Mouse (Mus musculus) heart, embryonic 11.5 days (tissue): ENCODE measurements around the gene Snrk. TPM values are rescaled to one million over a fixed set of nuclear protein-coding genes. Genes with fewer than 3 reads are reported as not detected.

Source experiments
- ATAC-seq: fragments of 200-750 bp; cut with Nextera tagmentation; replicated peaks from 2 replicates; pipeline ENCODE4 v1.8.0; 2017; ENCODE audit warnings: moderate library complexity; ENCODE audit not compliant: insufficient number of reproducible peaks, low FRiP score, low TSS enrichment
- H3K27ac ChIP-seq: fragments of 300-500 bp; sonication (generic); 2 replicates; pipeline ENCODE4 v1.5.1; 2014; ENCODE audit warnings: mild to moderate bottlenecking, low read depth, low read length
- H3K27me3 ChIP-seq: fragments of 300-500 bp; sonication (generic); 2 replicates; pipeline ENCODE4 v1.6.1; 2014; ENCODE audit warnings: mild to moderate bottlenecking, low read length, mixed read lengths; ENCODE audit not compliant: control insufficient read depth, insufficient read depth
- H3K36me3 ChIP-seq: fragments of 300-500 bp; sonication (generic); 2 replicates; pipeline ENCODE4 v1.6.1; 2014; ENCODE audit warnings: mild to moderate bottlenecking, low read length, moderate library complexity, mixed read lengths; ENCODE audit not compliant: control insufficient read depth, insufficient read depth
- H3K4me1 ChIP-seq: fragments of 300-500 bp; sonication (generic); 2 replicates; pipeline ENCODE4 v1.6.1; 2014; ENCODE audit warnings: low read length; ENCODE audit not compliant: control insufficient read depth, insufficient read depth
- H3K4me2 ChIP-seq: fragments of 300-500 bp; sonication (generic); 2 replicates; pipeline ENCODE4 v1.6.1; 2014; ENCODE audit warnings: mild to moderate bottlenecking, moderate library complexity
- H3K4me3 ChIP-seq: fragments of 300-500 bp; sonication (generic); 2 replicates; pipeline ENCODE4 v1.5.1; 2014; ENCODE audit warnings: low read depth, low read length
- H3K9ac ChIP-seq: fragments of 300-500 bp; sonication (generic); 2 replicates; pipeline ENCODE4 v1.6.1; 2014; ENCODE audit warnings: mild to moderate bottlenecking, low read depth, low read length, moderate library complexity
- H3K9me3 ChIP-seq: fragments of 300-500 bp; sonication (generic); replicated peaks from 2 replicates; pipeline ENCODE4 v1.6.1; 2016; ENCODE audit warnings: low read length; ENCODE audit not compliant: control insufficient read depth
- WGBS: fragments of 180-500 bp; shearing (Covaris S2); extraction: QIAGEN DNeasy Blood & Tissue Kit; methylation state at CpG from one replicate; pipeline ENCODE4 v1.1.7; 2014; ENCODE audit not compliant: insufficient replicate concordance; 5-methylcytosine and 5-hydroxymethylcytosine counted together
- polyA plus RNA-seq: library from polyadenylated mRNA; unstranded; fragments of >200 nt; fragmentation: Nextera tagmentation; extraction: Ambion mirVana; gene quantifications from 2 replicates; pipeline ENCODE4 v1.2.1, GENCODE M21; 2014

Gene Snrk
- polyA plus RNA-seq, 1 experiment from 2014 or later = 30.6 TPM

DNA sequence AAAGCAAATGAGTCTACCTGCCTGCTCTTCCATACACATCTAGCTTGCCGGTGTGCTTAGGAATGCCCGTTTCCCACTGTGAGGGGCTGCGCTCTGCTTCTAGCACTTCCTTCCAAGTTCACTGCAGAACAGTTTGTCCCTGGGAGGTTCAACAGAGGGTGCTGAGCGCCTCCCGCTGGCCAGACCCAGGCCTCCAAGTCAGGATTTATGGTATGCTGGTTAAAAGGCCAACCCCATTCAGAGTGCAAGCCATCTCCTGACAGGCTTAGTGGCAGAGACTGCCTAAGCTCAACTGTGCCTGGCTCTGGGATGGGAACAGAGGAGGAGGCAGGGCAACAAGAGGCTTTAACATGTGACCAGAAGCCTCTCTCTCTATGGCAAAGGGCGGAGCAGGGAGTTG, 82.2 kb downstream of the Snrk start:
- WGBS = 28% methylated on average over 6 of the region's 6 CpGs
- Histone ChIP-seq H3K9me3 (no peaks in the 10 kb centered on the region), H3K4me1 (peaks cover 40% of the 10 kb centered on the region), H3K4me2 (no peak overlapping the region), H3K4me3 (no peak overlapping the region), H3K9ac (no peak overlapping the region), H3K27ac (no peak overlapping the region), H3K36me3 (no peaks in the 10 kb centered on the region), H3K27me3 (no peaks in the 10 kb centered on the region)
- no peak for ATAC-seq

DNA sequence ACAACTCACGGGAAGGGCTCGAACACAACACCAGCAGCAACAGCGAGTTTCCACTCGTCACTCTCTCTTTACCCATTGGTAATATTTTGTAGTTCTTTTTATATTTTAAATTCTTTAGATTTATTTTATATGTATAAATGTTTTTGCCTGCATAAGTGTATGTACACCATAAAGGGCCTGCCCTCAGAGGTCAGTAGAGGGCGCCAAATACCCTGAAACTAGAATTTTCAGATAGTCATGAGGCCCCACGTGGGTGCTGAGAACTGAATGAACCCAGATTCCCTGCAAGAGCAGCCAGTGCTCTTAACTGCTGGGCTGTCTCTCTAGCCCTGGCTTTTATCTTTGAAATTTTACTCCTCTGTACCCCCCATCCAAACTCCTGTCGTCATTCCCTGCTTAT, 87.4 kb downstream of the Snrk start:
- H3K9ac ChIP-seq = no peak overlapping the region
- no peak overlapping the region for H3K4me2 ChIP-seq
- WGBS = 63% methylated on average over 7 of the region's 7 CpGs
- no peaks in the 10 kb centered on the region for H3K36me3 ChIP-seq
- H3K4me3 ChIP-seq = no peak overlapping the region
- H3K27ac ChIP-seq = no peak overlapping the region
- H3K9me3 ChIP-seq = no peaks in the 10 kb centered on the region
- H3K4me1 ChIP-seq = peaks cover 22% of the 10 kb centered on the region
- ATAC-seq = no peak
- H3K27me3 ChIP-seq = no peaks in the 10 kb centered on the region

DNA sequence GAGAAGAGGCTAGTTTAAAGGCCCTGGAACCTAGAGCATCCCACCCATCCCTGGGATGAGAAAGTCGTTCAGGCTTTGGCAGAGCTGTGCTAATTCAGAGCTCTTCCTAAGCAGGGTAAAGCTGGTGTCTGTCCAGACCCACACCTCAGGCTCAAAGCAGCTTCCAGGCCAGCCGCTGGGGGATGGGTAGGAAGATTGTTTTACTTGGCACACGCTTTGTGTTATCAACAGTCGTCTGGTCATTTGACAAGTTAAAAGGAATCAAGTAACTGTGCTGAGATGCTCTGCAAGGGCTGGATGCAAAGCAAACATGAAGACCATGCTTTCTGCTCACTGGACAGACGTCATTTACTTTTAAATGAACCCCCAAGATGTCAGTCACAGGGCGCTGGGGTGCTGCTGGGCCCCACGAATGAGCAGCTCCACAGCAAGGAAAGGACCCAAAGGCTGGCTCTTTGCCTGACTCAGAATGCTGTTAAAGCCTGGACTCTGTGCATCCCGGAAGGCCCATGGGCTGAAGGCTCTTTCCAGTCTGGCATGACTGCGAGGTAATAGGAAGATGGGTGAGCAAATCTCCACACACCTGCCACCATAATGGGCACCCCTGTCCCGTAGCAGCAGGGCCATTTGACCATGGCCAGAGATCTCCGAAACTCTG, 88.6 kb downstream of the Snrk start:
- Histone ChIP-seq H3K9ac (no peak overlapping the region), H3K4me3 (no peak overlapping the region), H3K4me2 (no peak overlapping the region), H3K27ac (no peak overlapping the region), H3K36me3 (no peaks in the 10 kb centered on the region), H3K4me1 (peaks cover 20% of the 10 kb centered on the region), H3K27me3 (no peaks in the 10 kb centered on the region), H3K9me3 (no peaks in the 10 kb centered on the region)
- peak; percentile 57; the same call in 1 of the 2 replicates for ATAC-seq
- 37% methylated on average over 11 of the region's 11 CpGs for WGBS

DNA sequence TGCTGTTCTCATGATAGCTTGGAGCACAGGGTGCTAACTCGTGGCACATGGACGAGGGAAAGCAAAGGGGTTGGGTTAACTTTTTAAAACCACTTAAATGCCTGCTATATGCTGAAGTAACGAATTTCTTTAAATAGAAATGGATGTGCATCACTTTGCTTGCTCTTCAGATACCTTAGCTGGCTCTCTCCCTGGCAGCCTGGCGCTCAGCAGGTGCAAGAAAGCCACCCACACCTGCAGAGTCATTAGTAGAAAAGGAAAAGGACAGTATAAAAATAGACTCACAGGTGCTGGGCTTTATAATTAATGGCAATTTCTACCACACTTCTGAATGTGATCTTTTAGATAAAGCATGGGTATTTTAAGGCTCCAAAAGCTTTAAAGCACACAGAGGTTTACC, 91.2 kb downstream of the Snrk start:
- no peak overlapping the region for H3K9ac ChIP-seq
- WGBS = 67% methylated on average over 4 of the region's 4 CpGs
- peaks cover 16% of the 10 kb centered on the region for H3K4me1 ChIP-seq
- H3K27ac ChIP-seq = no peak overlapping the region
- H3K27me3 ChIP-seq = no peaks in the 10 kb centered on the region
- no peaks in the 10 kb centered on the region for H3K36me3 ChIP-seq
- no peaks in the 10 kb centered on the region for H3K9me3 ChIP-seq
- no peak overlapping the region for H3K4me2 ChIP-seq
- ATAC-seq = no peak
- no peak overlapping the region for H3K4me3 ChIP-seq

DNA sequence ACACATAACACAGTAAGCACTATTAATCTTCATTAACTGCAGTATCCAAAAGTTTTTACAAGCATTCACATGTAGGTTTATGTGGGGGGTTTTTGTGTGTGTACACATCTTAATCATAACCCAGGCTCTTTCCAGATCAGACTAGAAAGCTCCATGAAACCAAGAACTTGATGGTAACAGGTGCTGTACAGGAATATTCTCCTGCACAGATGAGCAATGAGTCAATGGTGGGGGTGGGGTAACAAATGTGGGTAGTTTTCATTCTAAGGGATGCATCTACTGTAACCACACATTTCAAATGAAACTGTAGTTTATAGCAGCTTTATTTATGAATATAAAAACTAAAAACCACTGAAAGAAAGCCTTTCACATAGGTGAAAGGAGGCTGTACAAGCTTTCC, 98.1 kb downstream of the Snrk start:
- no peaks in the 10 kb centered on the region for H3K36me3 ChIP-seq
- no peaks in the 10 kb centered on the region for H3K9me3 ChIP-seq
- H3K4me2 ChIP-seq = no peak overlapping the region
- H3K4me1 ChIP-seq = no peaks in the 10 kb centered on the region
- ATAC-seq = no peak
- no peak overlapping the region for H3K27ac ChIP-seq
- no peak overlapping the region for H3K9ac ChIP-seq
- no peaks in the 10 kb centered on the region for H3K27me3 ChIP-seq
- H3K4me3 ChIP-seq = no peak overlapping the region

DNA sequence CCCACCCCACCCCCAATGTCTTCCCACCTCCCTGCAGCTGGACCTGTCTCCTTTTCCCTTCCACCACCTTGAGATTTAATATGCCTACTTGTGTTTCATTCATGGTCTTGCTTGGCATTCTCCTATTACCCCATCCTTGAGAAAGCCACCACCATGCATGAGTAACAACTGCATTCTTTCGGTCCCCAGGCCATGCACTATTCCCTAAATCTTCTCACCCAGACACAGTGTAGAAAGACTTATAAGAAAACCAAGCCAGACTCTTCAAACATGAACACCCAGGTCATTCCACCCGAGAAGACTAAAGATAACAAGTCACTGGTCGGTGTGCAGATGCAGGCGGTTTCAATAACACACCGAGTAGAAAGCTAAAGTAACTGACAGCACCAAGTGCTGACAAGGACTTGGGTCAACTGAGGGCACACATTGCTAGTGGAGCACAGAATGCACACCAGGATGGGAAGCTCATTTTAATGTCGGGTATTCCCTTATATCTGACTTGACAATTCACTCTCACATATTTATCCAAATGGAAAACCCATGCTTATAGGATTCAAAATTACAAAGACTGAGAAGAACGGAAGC, 100.0 kb downstream of the Snrk start:
- Histone ChIP-seq H3K27me3 (no peaks in the 10 kb centered on the region), H3K27ac (no peak overlapping the region), H3K9me3 (no peaks in the 10 kb centered on the region), H3K36me3 (no peaks in the 10 kb centered on the region), H3K9ac (no peak overlapping the region), H3K4me3 (no peak overlapping the region), H3K4me1 (no peaks in the 10 kb centered on the region), H3K4me2 (no peak overlapping the region)
- WGBS = 48% methylated on average over 7 of the region's 7 CpGs
- ATAC-seq = no peak

Other genes starting within 250 kb of the Snrk start
- 0.10 TPM in 1 of 2 replicates, not detected in the other for gene Ackr2, start 218.9 kb upstream of the Snrk start, polyA plus RNA-seq
- not detected in 2 replicates for gene Cyp8b1, start 201.0 kb upstream of the Snrk start, polyA plus RNA-seq
- gene Fam198a, start 166.3 kb upstream of the Snrk start, polyA plus RNA-seq = 0.35 and 0.44 TPM in 2 replicates
- 8.8 and 10.6 TPM in 2 replicates for gene Pomgnt2, start 120.2 kb upstream of the Snrk start, polyA plus RNA-seq
- gene Ano10, start 177.2 kb downstream of the Snrk start, polyA plus RNA-seq = 34.0 and 40.8 TPM in 2 replicates
- gene Abhd5, start 234.3 kb downstream of the Snrk start, polyA plus RNA-seq = 15.9 and 23.4 TPM in 2 replicates